Mouse (Mus musculus) mouse embryonic stem cell (cell line): ENCODE data around the gene Invs.

Experiments
- in situ Hi-C, 2 experiments: fragments of 300-500 bp; cut with MboI; formaldehyde crosslinking; loops; 1 replicate in 1 of 2; 3 replicates in 1 of 2; pipeline ENCODE4 v1.14.3; 2019 to 2020; ENCODE audit warnings: low sequenced_read_pairs in 2 of 2, low pct_unique_long_range_greater_than_20kb in 1 of 2, mixed read lengths in 1 of 2; ENCODE audit not compliant: unreplicated experiment in 1 of 2

The Invs gene

GRCm38 (mm10) chr4:48279498-48280134 is at the start of gene Invs, which contains the start of gene Erp44:
TSS of gene Invs (plus strand) at chr4:48279760.
TSS of gene Erp44 (minus strand) at chr4:48279558.
- in situ Hi-C loops: no loop called here

- in situ Hi-C loops: no loop called here
Observed at GRCm38 (mm10) chr4:48236721-48237120, 42.8 kb upstream of the Invs start.

GRCm38 (mm10) chr4:48239046-48239445 is 40.5 kb upstream of the Invs start:
- in situ Hi-C loops: no loop called here

DNA sequence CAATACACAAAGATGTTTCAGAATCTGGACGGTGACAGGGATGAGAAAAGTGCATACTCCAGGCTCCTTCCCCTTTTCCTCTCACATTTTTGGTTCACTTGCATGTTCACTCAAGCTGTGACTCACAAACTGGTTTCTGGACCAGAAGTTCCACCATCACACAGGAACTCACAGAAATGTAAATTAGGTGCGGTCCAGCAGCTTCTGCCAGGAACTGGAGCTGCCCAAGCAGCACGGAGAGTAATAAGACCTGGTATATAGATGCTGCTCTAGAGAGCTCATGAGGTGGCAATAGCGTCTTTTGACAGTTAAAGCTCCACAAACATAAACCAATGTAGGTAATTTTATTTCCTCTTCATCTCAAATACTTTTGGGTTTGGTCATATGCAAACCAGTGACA is 37.1 kb upstream of the Invs start:
- in situ Hi-C loops: no loop called here

- in situ Hi-C loops: no loop called here
Observed at GRCm38 (mm10) chr4:48243737-48244136, 35.8 kb upstream of the Invs start.

DNA sequence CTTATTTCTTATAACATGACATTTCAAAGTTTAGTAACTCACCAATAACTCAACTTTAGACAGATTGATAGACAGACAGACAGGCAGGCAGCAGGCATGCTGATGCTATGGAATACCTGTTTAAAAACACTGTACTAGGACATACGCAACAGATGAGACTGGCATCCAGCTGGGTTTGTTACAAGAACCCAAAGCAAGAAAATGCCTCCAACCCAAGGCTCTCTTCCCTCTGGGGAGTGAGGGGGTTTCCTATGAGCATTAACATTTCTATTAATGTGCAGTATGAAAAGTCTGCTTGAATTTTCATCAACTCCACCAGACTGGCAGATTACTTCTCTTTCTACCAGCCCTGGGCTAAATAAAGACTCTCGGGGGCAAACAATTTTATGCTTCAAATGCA is 35.3 kb upstream of the Invs start:
- in situ Hi-C loops: no loop called here

DNA sequence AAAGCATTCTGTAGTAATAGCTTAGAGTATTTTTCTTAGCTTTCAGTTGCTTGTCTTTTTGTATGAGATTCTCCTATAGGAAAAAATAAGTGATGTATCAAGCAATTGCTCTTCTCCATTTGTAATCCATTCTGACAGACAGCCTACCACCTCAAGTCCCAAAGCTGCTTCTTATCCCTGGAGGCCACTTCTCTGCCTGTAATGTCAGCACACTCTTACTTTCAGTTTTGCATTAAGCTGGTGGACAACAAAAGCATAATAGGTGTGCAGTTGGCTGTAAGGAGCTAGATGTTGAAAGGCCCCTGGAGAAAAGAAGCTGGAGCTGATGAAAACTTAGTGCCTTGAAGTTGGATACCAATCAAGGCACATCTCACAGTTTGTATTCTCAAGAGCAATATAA is 26.3 kb upstream of the Invs start:
- in situ Hi-C loops: no loop called here

DNA sequence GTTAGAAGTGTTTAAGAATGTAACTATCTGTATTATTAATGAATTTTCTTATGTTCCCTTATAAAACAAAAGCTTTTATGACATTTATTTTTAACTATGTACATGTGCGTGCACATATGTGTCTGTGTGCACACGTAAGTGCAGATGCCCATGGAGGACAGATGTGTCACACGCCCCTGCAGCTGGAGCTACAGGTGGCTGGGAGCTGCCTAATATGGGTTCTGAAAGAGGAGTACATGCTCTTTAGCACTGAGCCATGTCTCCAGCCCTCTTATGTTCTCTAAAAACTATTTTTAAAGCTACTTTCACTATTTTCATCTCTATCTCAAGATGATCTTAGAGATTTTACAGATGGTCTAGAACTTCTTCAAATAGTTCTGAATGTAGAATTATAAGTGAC is 21.5 kb upstream of the Invs start:
- in situ Hi-C loops: no loop called here

DNA sequence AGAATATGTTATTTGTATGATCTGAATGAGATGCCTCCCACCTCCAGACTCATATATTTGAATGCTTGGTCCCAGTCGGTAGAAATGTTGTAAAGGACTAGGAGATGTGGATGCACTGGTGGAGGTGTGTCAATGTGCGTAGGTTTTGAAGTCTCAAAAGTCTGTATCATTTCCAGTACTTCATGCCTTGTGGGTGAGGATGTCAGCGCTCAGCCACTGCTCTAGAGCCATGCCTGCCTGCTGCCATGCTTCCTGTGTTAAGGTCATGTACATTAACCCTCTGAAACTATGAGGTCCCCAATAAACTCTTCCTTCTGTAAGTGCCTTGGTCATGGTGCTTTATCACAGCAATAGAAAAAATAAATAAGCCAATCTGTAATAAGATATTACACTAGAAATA is 11.9 kb upstream of the Invs start:
- in situ Hi-C loops: no loop called here

- in situ Hi-C loops: no loop called here
Observed at GRCm38 (mm10) chr4:48268127-48268526, 11.4 kb upstream of the Invs start.

DNA sequence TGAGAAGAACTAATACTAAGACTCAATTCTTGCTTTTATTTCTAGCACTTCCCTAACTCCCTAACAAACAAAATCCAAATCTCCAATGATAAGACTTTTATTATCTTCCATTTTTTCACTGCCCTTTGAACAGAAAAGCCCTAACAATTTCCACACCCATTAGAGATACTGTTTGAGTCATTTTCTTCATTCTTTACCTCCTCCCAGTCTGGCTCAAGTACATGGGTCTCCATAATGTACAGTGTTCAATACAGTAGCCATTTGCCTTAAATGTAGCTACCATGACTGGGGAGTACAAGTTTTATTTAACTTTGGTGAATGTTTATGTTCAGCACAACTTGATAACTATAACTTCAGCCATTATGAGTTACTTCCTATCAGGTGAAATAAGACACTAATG is 9.0 kb upstream of the Invs start:
- in situ Hi-C loops: no loop called here

DNA sequence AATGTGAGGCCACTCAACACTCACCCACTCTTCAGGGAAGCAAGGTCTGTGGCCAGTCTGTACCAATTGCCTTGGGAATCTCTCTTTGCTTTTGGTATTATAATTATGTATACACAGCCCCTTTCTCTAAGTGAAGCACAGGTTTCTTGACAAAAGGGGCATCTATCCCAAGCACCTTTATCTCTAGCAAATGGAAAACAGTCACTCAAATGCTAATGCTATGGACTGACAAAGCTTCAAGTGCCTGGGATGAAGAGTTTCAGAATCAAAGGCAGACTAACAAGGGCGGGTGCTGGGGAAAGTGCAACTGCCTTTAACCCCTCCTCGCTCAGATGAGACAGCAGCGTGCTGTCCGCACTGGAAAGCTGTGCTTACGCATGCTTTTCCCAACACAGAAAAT is 7.7 kb upstream of the Invs start:
- in situ Hi-C loops: no loop called here

- in situ Hi-C loops: no loop called here
Observed at GRCm38 (mm10) chr4:48273119-48273829, 6.3 kb upstream of the Invs start.

- in situ Hi-C loops: no loop called here
Observed at GRCm38 (mm10) chr4:48275736-48276135, 3.8 kb upstream of the Invs start.

DNA sequence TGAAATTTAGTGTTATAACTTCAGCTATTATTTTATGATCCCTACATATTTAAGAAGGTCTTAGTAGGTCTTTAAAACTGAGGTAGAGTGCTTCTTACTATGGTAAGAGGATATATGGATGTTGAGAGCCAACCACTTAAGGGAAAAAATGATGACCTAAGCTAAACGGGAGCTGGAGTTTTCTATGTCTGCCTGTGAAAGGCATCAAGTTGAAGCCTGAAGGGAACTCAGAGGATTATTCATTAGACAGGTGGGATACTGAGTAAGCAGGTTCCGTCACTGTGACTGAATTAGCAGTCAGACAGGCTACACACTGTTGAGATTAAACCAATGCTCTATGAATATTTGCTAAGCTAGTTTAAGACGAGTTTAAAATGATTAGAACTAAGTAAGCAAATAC is 2.5 kb upstream of the Invs start:
- in situ Hi-C loops: no loop called here

- in situ Hi-C loops: no loop called here
Observed at GRCm38 (mm10) chr4:48278757-48279497, 633 bp upstream of the Invs start.

DNA sequence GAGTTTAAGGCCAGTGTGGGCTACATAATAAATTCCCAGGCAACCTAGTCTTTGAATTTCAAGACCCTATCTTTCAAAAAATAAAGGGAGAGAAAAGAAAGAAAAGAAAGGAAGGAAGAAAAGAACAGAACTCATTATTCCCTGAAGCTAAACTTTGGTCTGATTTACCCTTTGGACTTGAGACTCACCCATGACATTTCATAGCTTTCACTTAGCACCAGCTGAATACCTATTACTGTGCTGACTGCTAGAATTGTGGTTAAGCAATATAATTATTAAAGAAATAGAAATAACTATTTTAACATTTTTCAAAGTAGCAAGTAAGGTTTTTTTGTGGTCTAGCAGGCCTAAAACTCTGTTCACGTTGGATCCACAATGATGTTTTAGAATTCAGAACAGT is 1.6 kb downstream of the Invs start:
- in situ Hi-C loops: no loop called here

DNA sequence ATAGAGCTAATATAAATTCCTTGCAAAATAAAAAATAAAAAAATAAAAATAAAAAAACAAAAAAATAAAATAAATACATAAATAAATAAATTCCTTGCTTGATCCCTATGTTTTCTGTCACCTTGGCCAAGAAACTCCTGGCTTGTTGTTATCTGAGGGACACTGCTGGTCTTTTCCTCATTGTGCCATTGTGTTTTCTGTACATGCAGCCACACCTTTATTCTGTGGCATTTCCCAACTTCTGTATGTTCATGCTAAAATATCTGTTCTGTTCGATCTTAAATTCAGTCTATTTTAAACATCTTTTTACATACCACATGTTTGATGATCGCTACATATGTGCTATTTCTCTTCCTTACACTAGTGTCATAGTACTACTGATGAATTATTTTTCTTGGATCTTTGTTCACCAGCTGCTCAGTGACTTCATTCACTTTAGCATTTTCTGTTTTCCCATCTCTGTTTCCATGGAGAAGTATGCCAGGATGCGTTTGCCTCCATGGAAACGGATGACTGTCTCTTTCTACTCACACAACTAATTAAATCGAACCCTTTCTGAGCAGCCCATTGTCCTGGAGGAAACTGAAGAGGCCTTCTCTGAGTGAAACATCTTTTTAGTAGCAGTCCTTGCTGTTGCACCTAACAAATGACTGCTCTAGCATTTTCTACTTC is 7.7 kb downstream of the Invs start:
- in situ Hi-C loops: no loop called here

DNA sequence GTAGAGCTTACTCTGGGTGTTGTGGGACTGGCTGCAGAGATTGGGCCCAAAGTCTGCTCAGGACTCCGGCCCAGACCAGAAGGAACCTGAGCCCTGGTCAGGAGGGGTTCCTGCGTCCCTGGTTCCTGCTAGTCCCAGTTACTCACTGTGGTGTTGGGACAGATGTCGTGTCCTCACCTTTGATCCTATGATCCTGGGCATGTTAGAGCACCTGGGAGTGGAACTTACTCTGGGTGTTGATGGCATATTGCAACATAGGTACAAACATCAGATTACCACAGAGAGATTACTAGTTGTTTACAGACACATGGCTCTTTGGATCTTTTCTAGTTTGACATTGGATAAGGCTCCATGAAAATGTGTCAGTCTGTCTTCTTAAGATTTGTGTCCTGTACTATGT is 35.3 kb downstream of the Invs start:
- in situ Hi-C loops: no loop called here
